Mouse (Mus musculus): ENCODE data around the gene Lif.

DNA sequence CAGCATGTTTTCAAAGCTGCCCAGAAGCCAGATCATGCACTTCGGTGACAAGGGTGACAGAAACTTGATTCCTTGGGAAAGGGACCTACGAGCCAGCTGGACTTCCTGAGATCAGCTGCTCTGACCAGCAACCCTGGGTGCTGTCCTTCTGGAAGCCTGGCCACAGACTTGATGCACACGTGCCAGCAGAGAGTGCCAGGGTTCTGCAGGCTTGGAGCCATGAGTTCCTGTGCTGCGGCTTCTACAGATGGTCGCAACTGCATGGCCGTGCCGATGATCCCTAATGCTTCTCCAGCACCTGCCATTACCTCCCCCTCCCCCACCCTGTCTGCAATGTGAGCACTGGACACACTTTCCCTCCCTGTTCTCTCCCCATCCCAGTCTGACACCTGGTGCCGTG lies 28.9 kb upstream of the Lif start:
- TF ChIP-seq CTCF (IDR thresholded peaks at IDR 0.05; ENCODE audit: extremely low read depth, insufficient read depth, insufficient read length, insufficient replicate concordance) (no peak), POLR2A (IDR thresholded peaks at IDR 0.05; ENCODE audit: low read depth, low read length) (no peak)
